Mouse (Mus musculus) ES-E14 (cell line): Measurements from ENCODE around the gene Fndc1.

ENCODE experiments used
- CHD2 ChIP-seq: IDR thresholded peaks from 2 replicates; pipeline ENCODE4 v1.6.1; 2014; ENCODE audit warnings: mild to moderate bottlenecking, low read depth, low read length, inconsistent platforms
- HCFC1 ChIP-seq: IDR thresholded peaks from 2 replicates; pipeline ENCODE4 v1.6.1; 2012; ENCODE audit warnings: low read length, inconsistent platforms, borderline replicate concordance; ENCODE audit not compliant: insufficient read depth
- ZC3H11A ChIP-seq: IDR thresholded peaks from 2 replicates; pipeline ENCODE4 v1.6.1; 2012; ENCODE audit warnings: low read depth, mild to moderate bottlenecking, inconsistent platforms, low read length, borderline replicate concordance

- TF ChIP-seq HCFC1: no peak
- no peak for TF ChIP-seq ZC3H11A
- TF ChIP-seq CHD2: no peak
These were observed 86.1 kb downstream of the Fndc1 start for GRCm38 (mm10) chr17:7740988-7741387.
